Mouse (Mus musculus) megakaryocyte progenitor cell, adult 5-6 weeks (primary cell): ENCODE results near the gene Slc35c2. TPM values are rescaled to one million over a fixed set of nuclear protein-coding genes. Genes with fewer than 3 reads are reported as not detected.

Experiments used
- ATAC-seq: replicated peaks from 2 replicates; pipeline ENCODE4 v1.8.0; 2016; ENCODE audit warnings: mild to moderate bottlenecking, moderate TSS enrichment, inconsistent platforms; ENCODE audit not compliant: poor library complexity
- total RNA-seq, 2 experiments: library from RNA; stranded (forward) in 1 of 2; stranded (reverse) in 1 of 2; fragments of 157-497, 149-512 nt in 1 of 2; fragments of 200-1000 nt in 1 of 2; gene quantifications; 2 replicates each; pipeline versions ENCODE4 v1.2.3 to v1.2.4; 2015 to 2017

Gene Slc35c2
- total RNA-seq, 2 experiments from 2014 or later, result 45.9 to 64.5 TPM

DNA sequence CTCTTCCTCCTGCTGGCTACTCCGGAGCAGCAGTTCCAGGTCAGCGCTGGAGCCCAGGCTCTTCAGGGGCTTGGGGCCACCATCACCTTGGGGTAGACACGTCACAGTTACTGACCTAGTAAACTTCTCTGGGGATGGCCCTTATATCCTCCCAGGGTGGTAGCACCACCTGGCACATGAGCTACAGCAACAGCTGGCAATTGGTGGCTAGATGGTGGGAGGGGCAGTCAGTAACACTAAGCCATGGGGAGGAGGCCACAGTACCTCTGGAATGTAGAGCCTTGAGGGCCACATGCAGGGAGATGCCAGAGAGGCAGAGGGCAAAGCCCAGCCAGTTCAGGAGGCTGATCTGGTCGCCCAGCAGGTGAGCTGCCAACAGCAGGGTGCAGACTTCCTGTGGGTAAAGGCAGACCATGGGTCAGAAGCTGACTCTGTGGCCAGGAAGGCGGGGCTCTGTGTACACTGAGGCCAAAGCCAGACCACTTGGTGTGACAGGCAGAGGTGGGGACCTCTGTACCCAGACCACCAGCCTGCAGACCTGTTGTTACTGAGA lies 10.4 kb downstream of the Slc35c2 start:
- no peak for ATAC-seq

- peak; percentile 92 for ATAC-seq
These were observed 11.8 kb downstream of the Slc35c2 start for GRCm38 (mm10) chr2:165275824-165276223.

GRCm38 (mm10) chr2:165275124-165275640 lies 12.5 kb downstream of the Slc35c2 start:
- no peak for ATAC-seq

DNA sequence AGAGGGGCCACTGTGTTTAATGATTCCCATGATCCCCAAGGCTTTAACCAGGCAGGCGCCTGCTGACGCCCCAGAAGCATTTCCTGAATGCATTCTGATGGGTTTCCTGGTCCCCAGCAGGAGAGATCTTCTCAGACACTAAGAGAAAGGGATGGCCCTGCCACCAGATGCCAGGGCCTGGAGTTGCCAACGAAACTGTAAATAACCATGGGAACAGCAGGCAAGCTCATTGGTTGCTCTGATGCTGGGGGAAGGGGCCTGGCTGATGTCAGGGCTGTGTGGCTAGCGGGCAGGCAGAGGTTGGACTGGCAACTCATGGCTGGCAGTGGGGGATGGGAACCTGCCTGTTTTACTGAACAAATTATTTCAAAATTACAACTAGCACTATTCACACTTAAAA lies 14.1 kb downstream of the Slc35c2 start:
- ATAC-seq, result no peak

DNA sequence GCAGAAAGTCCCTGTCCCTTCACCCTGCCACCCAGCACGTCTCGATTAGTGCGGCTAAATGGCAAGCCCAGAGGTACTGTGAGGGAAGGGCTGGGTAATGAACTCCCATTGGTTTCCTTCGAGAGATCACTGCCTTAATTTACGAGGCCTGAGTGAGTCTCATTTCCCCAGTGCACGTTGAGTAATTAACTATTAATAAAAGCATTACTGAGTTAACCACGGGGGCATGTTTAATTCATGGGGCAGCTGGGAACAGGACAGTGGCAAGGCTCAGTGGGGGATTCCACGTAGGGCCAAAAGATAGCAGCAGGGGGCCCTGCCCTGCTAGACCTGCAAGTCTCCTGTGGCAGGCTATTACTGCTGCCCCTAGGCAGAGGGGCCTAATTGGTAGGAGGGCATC lies 16.3 kb downstream of the Slc35c2 start:
- ATAC-seq, result no peak

GRCm38 (mm10) chr2:165270858-165271257 lies 16.8 kb downstream of the Slc35c2 start:
- no peak for ATAC-seq

DNA sequence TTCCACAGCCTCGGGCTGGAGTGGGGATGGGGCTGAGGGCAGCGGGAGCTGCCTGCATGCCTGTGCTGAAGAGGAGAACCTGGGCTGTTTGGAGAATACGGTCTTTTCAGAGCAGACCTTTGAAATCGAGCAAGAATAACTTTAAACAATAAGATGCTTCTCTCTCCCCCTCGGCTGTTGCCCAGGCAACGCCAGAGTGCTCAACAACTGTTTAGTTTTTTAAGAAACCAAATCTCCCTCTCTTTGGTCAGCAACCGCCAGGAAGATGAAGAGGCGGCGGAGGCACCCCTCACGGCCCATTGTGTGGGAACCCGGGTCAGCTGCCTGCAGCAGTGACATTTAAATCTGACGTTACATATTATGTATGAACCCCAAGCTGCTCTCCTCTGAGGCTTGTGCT lies 20.9 kb downstream of the Slc35c2 start:
- no peak for ATAC-seq

- no peak for ATAC-seq
These were observed 23.8 kb downstream of the Slc35c2 start for GRCm38 (mm10) chr2:165263861-165264260.

DNA sequence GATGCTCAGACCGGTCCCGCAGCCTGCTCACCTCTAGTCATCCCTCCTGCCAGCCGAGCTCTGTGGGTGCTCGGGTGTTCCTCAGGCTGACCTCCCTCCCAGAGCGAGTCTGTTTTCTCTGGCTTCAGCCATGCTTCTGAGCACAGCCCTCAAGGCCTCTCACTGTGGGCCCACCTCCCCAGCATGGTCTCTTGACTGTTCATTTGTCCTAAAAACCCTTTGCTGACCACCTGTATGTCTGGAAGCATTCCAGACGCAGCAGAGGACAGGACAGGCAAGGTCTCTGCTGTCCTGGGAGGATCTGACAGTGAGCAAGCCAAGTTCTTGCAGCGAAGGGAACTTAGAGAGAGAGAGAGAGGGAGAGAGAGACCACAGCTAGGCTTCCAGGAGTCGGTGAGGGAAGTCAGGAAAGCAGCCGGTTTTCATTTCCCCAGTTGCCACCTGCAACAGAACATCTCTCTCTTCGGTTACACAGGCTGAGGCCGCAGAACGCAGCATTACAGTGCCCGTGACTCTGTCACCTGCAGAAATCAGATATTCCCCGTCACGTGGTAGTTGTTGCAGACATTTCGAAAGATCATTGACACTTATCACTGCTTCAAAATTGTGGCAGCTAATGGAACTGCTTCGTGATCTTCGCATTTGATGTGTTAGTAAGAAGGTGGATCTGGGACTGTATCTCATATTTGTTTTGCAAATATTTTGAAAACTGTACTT lies 25.2 kb downstream of the Slc35c2 start:
- no peak for ATAC-seq

DNA sequence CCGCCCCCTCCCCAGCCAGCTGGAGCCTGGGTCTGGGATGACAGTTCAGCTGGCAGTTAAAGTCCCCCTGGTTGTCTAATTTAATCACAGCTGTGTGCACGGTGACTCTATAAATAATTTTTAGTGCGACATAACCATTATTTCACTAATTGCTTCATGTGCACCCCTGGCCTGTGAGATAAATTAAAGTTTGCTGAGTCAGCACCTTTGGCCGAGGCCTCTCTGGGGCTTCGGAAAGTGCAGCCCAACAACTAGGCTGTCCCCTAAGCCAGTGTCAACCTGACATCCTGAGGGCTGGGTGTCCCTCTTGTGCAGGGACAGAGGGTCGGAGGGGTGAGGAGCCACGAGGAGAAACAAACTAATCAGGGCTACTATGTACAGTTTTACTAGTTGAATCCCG lies 27.8 kb downstream of the Slc35c2 start:
- no peak for ATAC-seq

DNA sequence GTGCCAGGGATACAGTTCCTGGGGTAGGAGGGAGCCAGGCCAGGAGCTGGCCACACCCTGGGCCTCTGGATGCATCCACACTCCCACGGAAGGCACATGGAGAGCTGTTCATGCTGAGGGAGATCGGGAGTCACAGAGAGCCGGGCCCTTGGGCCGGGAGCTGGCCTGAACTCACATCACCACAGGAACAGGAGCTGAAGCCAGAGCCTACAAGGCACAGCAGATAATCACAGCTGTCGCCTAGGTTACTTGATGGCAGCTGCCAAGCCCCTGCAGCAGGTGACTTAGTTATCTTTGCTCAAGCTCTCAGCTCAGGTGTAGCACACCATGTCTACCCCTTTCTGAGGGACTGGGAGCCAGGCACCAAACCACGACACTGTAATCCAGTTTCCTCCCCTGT lies 29.3 kb downstream of the Slc35c2 start:
- no peak for ATAC-seq

- no peak for ATAC-seq
These were observed 30.4 kb downstream of the Slc35c2 start for GRCm38 (mm10) chr2:165257151-165257834.

DNA sequence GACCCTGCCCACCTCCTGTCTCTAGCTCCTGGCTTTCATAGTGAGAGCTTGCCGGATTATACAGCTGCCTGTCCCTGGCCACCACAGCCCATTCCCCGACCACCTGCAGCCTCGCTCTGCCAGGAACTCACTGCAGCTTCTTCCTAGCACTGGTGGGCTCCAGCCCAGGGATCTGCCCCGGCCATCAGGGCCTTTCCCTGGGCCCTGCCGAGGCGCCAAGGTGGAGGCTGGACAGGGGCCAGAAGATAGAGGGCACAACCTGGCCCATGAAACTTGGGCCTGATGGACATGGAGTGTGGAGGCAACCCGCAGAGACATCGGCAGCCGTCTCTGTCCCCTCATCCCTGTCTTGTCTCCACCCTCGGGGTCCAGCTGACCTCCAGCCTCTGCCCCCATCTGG lies 31.5 kb downstream of the Slc35c2 start:
- no peak for ATAC-seq

- ATAC-seq, result no peak
These were observed 33.8 kb downstream of the Slc35c2 start for GRCm38 (mm10) chr2:165253867-165254266.

GRCm38 (mm10) chr2:165253269-165253668 lies 34.4 kb downstream of the Slc35c2 start:
- no peak for ATAC-seq

- ATAC-seq, result no peak
These were observed 34.9 kb downstream of the Slc35c2 start for GRCm38 (mm10) chr2:165252801-165253200.

- no peak for ATAC-seq
These were observed 35.3 kb downstream of the Slc35c2 start for GRCm38 (mm10) chr2:165252381-165252780.

DNA sequence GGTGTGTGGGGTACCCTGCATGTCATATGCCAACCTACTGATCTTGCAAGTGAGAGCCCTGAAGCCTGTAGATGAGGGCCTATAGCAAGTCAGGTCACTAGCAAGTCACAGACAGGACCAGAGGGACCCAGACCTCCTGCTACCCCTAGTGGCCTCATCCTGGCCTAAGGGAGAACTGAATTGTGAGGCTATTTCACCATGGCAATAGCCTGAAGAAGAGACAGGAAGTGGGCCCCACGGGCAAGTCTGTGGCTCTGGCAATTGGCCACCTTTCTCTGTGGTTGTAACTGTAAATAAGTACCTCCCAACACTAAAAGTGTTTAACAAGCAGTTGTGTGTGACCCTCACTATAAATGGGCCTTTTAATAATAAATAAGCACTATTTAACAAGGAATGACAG lies 36.8 kb downstream of the Slc35c2 start:
- peak; percentile 95 for ATAC-seq

DNA sequence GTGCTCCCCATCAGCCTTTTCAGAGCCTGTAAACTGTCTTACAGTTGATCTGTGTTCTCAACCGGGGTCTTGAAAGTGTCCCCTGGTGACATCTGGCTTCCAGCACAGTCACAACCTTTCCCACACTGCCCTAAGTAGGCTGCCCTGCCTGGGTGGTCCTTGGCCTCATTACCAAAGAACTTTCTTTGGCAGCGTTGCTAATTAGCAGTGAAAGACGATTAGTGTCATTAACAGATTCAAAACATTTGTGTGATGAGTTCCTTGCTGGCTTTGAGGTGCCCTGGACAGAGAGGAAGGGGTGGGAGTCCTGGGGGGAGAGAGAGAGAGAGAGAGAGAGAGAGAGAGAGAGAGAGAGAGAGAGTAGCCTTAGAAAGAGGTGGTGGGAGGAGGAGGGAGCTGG lies 38.7 kb downstream of the Slc35c2 start:
- no peak for ATAC-seq

GRCm38 (mm10) chr2:165246349-165246748 lies 41.3 kb downstream of the Slc35c2 start:
- no peak for ATAC-seq

- ATAC-seq, result no peak
These were observed 44.4 kb downstream of the Slc35c2 start for GRCm38 (mm10) chr2:165243122-165243720.

DNA sequence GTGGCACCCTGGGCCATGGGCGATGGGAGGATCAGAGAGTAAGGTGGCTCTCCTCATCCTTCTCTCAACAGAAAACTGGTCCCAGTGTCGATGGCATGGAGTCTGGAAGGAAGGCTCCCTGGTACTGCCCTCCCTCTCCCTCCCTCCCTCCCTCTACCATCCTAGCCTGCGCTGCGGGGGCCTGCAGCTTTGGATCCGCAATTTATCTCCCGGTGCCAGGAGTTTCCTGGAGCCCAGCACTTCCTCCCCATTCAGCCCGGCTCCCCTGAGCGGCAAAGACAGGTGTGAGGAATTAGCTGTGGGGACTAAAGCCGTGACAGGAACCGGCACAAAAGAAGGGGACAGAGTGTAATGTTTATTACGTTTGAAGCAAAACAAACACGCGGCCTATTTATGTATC lies 45.1 kb downstream of the Slc35c2 start:
- no peak for ATAC-seq
